Mouse (Mus musculus): ENCODE results near the gene Gpr84. TPM values are rescaled to one million over a fixed set of nuclear protein-coding genes. Genes with fewer than 3 reads are reported as not detected.
A peak's percentile ranks its signal among the peaks of the same experiment; 100 is the strongest.

Gpr84 gene
- total and polyA plus RNA-seq, 2 experiments from 2014 or later: 0.29 to 0.33 TPM

DNA sequence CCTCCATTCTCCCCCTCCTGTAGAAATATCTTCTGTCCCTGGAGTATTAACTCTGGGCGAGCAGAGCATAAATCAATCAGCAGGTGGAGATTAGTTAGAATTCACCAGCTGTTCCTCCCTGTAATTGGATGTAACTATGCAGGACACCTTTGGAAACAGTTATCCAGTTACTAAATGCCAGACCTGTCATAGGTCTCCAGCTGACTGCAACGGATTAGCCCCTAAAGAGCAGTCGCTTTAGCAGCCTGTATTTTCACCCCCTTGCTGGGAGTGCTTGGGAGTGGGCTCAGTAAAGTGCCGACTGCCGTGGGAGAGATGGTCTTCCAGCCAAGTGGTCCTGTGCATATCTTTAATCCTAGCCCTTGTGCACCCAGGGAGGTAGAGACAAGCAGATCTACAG is 20.8 kb downstream of the Gpr84 start:
- Histone ChIP-seq H3K4me2 (ENCODE audit: low read depth) (no peak overlapping the region), H3K9ac (no peak overlapping the region), H3K4me3 (ENCODE audit: low read depth, low read length) (no peak overlapping the region), H3K27ac (ENCODE audit: low read depth, low read length) (no peak overlapping the region), H3K36me3 (ENCODE audit: insufficient read depth) (peaks cover 36% of the 10 kb centered on the region), H3K4me1 (ENCODE audit: insufficient read depth) (no peaks in the 10 kb centered on the region), H3K27me3 (ENCODE audit: insufficient read depth, low read length) (no peaks in the 10 kb centered on the region), H3K9me3 (ENCODE audit: low read length) (no peaks in the 10 kb centered on the region)
- no peak for TF ChIP-seq CTCF (IDR thresholded peaks at IDR 0.05; ENCODE audit: low read depth)
- 38% methylated on average over 5 of the region's 5 CpGs for WGBS
- no peak for ATAC-seq
- DNase-seq: no peak

DNA sequence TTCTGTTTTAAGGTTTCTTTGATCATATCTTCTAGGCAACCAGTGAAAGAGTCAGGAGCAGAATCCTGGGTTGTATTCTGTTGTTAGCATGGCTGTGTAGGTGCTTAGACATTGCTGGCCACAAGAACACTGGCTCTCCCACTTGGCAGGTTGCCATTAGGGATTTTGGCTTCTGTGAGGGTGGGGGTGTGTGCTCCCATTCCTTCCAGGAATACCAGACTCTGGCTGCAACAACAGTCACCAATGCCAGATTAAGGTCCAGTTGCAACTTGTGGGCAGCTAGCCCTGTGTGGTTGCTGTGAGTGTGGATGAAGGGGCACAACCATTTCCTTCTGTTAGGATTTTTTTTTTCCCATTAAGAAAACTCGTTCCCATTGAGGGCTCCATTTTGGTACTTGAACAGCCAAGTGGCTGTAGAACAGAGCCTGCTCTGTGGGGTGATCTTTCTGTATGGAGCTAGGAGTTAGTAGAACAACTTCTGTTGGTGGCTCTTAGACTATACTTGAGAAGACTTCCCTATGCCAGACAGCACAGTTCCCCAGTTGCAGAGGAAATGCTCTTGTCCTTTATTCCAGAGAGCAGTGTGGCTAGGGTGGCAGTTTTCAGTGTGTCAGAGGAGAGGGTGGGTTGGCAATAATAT is 24.5 kb downstream of the Gpr84 start:
- no peak for TF ChIP-seq CTCF (IDR thresholded peaks at IDR 0.05; ENCODE audit: low read depth)
- Histone ChIP-seq H3K4me3 (ENCODE audit: low read depth, low read length) (no peak overlapping the region), H3K36me3 (ENCODE audit: insufficient read depth) (peaks cover 14% of the 10 kb centered on the region; the same call in 1 of the 2 replicates), H3K9me3 (ENCODE audit: low read length) (no peaks in the 10 kb centered on the region), H3K27me3 (ENCODE audit: insufficient read depth, low read length) (no peaks in the 10 kb centered on the region), H3K9ac (no peak overlapping the region), H3K4me2 (ENCODE audit: low read depth) (no peak overlapping the region), H3K27ac (ENCODE audit: low read depth, low read length) (peak overlapping the region; percentile 46), H3K4me1 (ENCODE audit: insufficient read depth) (no peaks in the 10 kb centered on the region)
- 29% methylated on average over 1 of the region's 1 CpGs for WGBS
- DNase-seq (peak; percentile 65), ATAC-seq (peak; percentile 83)

DNA sequence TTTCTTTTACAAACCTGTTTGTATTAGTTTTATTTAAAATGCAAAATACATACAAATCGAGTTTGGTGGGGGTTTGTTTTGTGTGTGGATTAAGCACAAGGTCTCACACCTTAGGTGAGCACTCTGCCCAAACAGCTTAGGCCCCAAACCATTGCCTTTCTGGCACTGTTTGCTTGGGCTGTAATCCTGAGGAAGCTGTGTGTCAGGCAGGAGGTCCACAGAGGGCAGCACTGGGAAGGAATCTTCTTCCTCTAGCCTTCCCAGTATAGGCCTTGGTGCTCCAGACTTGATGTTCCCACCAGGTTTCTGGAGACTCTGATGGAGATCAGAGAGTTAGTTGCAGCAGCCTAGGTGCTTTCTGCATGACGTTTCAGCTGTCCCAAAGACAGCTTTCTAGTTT is 25.8 kb downstream of the Gpr84 start:
- 38% methylated on average over 2 of the region's 2 CpGs for WGBS
- TF ChIP-seq CTCF (IDR thresholded peaks at IDR 0.05; ENCODE audit: low read depth): peak; percentile 36
- no peak for DNase-seq
- H3K27me3 ChIP-seq (ENCODE audit: insufficient read depth, low read length): no peaks in the 10 kb centered on the region
- no peaks in the 10 kb centered on the region for H3K4me1 ChIP-seq (ENCODE audit: insufficient read depth)
- H3K4me3 ChIP-seq (ENCODE audit: low read depth, low read length): no peak overlapping the region
- H3K36me3 ChIP-seq (ENCODE audit: insufficient read depth): peaks cover 10% of the 10 kb centered on the region; the same call in 1 of the 2 replicates
- 0 out of 2 replicates have a peak overlapping the region, but pooled peaks have one; percentile 46 for H3K27ac ChIP-seq (ENCODE audit: low read depth, low read length)
- H3K9me3 ChIP-seq (ENCODE audit: low read length): no peaks in the 10 kb centered on the region
- H3K9ac ChIP-seq: no peak overlapping the region
- peak; percentile 32; the same call in 1 of the 2 replicates for ATAC-seq
- H3K4me2 ChIP-seq (ENCODE audit: low read depth): no peak overlapping the region

DNA sequence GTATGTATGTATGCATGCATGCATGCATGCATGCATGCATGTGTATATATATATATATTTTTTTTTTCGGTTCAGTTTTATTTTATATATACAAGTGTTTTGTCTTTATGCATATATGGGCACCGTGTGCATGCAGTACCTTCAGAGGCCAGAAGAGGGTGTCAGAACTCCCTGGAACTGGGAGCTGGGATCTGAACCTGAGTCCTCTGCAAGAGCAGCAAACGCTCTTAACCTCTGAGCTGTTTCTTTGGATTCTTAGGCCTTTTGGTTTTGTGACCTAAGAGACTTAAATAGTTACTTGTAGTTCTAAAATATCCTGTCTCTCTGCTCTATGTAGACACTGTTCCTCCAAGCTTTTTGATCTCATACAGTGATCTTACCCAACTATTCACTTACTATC is 26.3 kb downstream of the Gpr84 start:
- Histone ChIP-seq H3K4me1 (ENCODE audit: insufficient read depth) (no peaks in the 10 kb centered on the region), H3K4me3 (ENCODE audit: low read depth, low read length) (no peak overlapping the region), H3K9me3 (ENCODE audit: low read length) (no peaks in the 10 kb centered on the region), H3K27me3 (ENCODE audit: insufficient read depth, low read length) (no peaks in the 10 kb centered on the region), H3K27ac (ENCODE audit: low read depth, low read length) (no peak overlapping the region), H3K4me2 (ENCODE audit: low read depth) (no peak overlapping the region), H3K9ac (no peak overlapping the region), H3K36me3 (ENCODE audit: insufficient read depth) (peaks cover 6% of the 10 kb centered on the region; the same call in 1 of the 2 replicates)
- DNase-seq (peak; percentile 49), ATAC-seq (no peak)
- peak; percentile 67 for TF ChIP-seq CTCF (IDR thresholded peaks at IDR 0.05; ENCODE audit: low read depth)
- WGBS: 38% methylated on average over 3 of the region's 3 CpGs

DNA sequence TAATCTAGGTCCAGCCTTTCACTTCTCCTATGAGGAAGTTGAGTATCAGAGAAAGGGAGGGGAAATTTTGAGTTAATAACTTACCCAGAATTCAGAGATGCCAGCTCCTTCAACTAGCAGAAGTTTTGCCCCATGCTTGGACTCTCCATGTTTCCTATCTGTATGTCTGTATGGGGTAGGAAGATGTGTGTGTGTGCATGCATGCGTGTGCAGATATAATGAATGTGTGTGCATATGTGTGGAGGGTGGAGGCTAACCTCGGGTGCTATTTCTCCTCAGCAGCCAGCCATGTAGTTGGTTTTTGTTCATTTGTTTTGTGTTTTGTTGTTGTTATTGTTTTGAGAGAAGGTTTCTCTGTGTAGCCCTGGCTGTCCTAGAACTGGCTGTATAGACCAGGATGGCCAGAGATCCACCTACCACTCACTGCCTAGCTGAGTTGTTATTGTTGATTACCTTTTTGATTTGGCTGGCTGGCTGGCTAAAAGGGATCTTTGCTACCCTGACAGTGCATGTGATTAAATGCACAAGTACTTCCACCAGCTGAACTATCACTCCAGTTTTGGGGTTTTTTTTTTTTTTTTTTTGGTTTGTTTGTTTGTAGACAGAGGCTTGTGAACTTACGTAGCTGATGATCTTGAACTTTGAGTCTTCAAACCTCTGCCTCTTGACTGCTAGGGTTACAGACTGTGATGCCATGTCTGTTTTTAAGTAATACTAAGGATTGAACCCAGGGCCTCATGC is 28.8 kb downstream of the Gpr84 start:
- WGBS: 94% methylated on average over 3 of the region's 3 CpGs
- no peaks in the 10 kb centered on the region for H3K9me3 ChIP-seq (ENCODE audit: low read length)
- no peaks in the 10 kb centered on the region for H3K36me3 ChIP-seq (ENCODE audit: insufficient read depth)
- no peak overlapping the region for H3K27ac ChIP-seq (ENCODE audit: low read depth, low read length)
- DNase-seq: no peak
- H3K4me3 ChIP-seq (ENCODE audit: low read depth, low read length): no peak overlapping the region
- no peak overlapping the region for H3K9ac ChIP-seq
- no peaks in the 10 kb centered on the region for H3K4me1 ChIP-seq (ENCODE audit: insufficient read depth)
- no peak for ATAC-seq
- no peaks in the 10 kb centered on the region for H3K27me3 ChIP-seq (ENCODE audit: insufficient read depth, low read length)
- TF ChIP-seq CTCF (IDR thresholded peaks at IDR 0.05; ENCODE audit: low read depth): no peak
- H3K4me2 ChIP-seq (ENCODE audit: low read depth): no peak overlapping the region

DNA sequence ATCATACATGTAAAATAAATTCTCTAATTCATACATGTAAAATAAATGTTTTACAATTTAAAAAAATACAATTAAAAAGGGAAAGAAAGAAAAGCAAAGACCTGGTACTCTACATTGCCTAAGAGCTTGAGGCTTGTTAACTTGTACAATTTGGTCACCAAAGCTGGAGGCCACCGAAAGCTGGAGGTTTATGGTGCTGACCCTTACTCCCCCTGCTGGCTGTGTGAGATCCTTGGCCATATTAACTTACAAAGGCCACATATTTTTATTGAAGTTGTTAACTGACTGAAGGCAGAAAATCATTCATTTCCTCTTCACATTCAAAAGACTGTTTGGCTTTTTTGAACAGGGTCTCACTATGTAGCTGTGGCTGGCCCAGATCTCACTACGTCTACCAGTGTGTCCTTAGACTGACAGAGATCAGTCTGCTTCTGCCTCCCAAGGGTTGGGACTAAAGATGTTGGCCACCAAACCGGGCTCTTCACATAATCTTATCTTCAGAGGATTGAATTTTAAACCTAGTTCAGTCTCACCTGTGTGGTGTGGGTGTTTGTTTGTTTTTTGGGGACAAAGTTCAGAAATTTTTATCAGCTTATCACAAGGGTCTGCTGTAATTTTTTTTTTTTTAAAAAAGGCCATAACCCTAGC is 29.5 kb downstream of the Gpr84 start:
- Histone ChIP-seq H3K27ac (ENCODE audit: low read depth, low read length) (no peak overlapping the region), H3K9me3 (ENCODE audit: low read length) (no peaks in the 10 kb centered on the region), H3K4me1 (ENCODE audit: insufficient read depth) (no peaks in the 10 kb centered on the region), H3K27me3 (ENCODE audit: insufficient read depth, low read length) (no peaks in the 10 kb centered on the region), H3K9ac (no peak overlapping the region), H3K36me3 (ENCODE audit: insufficient read depth) (no peaks in the 10 kb centered on the region), H3K4me3 (ENCODE audit: low read depth, low read length) (no peak overlapping the region), H3K4me2 (ENCODE audit: low read depth) (no peak overlapping the region)
- TF ChIP-seq CTCF (IDR thresholded peaks at IDR 0.05; ENCODE audit: low read depth): peak; percentile 51
- ATAC-seq (no peak), DNase-seq (no peak)
- 78% methylated on average over 3 of the region's 3 CpGs for WGBS

DNA sequence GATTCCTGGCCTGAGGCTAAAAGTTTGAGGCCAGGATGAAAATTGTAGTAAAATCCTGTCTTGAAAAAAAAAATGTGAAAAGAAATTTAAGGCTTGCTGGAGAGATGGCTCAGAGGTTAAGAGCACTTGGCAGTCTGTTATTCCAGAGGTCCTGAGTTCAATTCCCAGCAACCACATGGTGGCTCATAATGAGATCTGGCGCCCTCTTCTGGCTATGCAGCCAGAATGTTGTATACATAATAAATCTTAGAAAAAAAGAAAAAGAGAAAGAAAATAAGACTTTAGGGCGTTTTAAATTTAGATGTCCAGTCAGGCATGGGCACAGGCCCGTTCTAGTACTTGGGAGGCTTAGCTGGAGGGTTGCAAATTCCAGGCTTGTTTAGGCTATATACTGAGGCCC is 30.7 kb downstream of the Gpr84 start:
- Histone ChIP-seq H3K9ac (no peak overlapping the region), H3K27ac (ENCODE audit: low read depth, low read length) (no peak overlapping the region), H3K4me2 (ENCODE audit: low read depth) (no peak overlapping the region), H3K9me3 (ENCODE audit: low read length) (no peaks in the 10 kb centered on the region), H3K4me3 (ENCODE audit: low read depth, low read length) (no peak overlapping the region), H3K36me3 (ENCODE audit: insufficient read depth) (no peaks in the 10 kb centered on the region), H3K4me1 (ENCODE audit: insufficient read depth) (no peaks in the 10 kb centered on the region), H3K27me3 (ENCODE audit: insufficient read depth, low read length) (no peaks in the 10 kb centered on the region)
- TF ChIP-seq CTCF (IDR thresholded peaks at IDR 0.05; ENCODE audit: low read depth): peak; percentile 51
- no peak for ATAC-seq
- WGBS: 54% methylated on average over 3 of the region's 3 CpGs
- DNase-seq: no peak

Data from forebrain, postnatal 0 days (tissue).